Mouse (Mus musculus) spleen, adult 18-20 months (tissue): ENCODE data around the gene Chchd6.
A peak's percentile ranks its signal among the peaks of the same experiment; 100 is the strongest.

Source experiments
- DNase-seq, 2 experiments: peaks; one replicate each; pipeline ENCODE4 v3.0.0; 2022; ENCODE audit warnings: mixed read lengths in 2 of 2

Chchd6 gene

GRCm38 (mm10) chr6:89353101-89353500 lies 242.4 kb downstream of the Chchd6 start:
- no peak for DNase-seq

GRCm38 (mm10) chr6:89351441-89352137 lies 243.9 kb downstream of the Chchd6 start:
- no peak for DNase-seq

GRCm38 (mm10) chr6:89350520-89350919 lies 244.9 kb downstream of the Chchd6 start:
- no peak for DNase-seq

GRCm38 (mm10) chr6:89350037-89350515 lies 245.4 kb downstream of the Chchd6 start:
- DNase-seq = no peak

GRCm38 (mm10) chr6:89348363-89348762 lies 247.1 kb downstream of the Chchd6 start:
- DNase-seq = no peak

- no peak for DNase-seq
Measured at GRCm38 (mm10) chr6:89347792-89348191, 247.7 kb downstream of the Chchd6 start.

- no peak for DNase-seq
Measured at GRCm38 (mm10) chr6:89345855-89346254, 249.6 kb downstream of the Chchd6 start.

- DNase-seq = no peak
Measured at GRCm38 (mm10) chr6:89345486-89345785, 250.0 kb downstream of the Chchd6 start.

- DNase-seq = peak; percentile 40 to 49
Measured at GRCm38 (mm10) chr6:89344613-89345485, 250.6 kb downstream of the Chchd6 start.

- DNase-seq = no peak
Measured at GRCm38 (mm10) chr6:89341981-89342380, 253.5 kb downstream of the Chchd6 start.

GRCm38 (mm10) chr6:89339447-89339846 lies 256.0 kb downstream of the Chchd6 start:
- DNase-seq = no peak

- no peak for DNase-seq
Measured at GRCm38 (mm10) chr6:89338733-89339132, 256.7 kb downstream of the Chchd6 start.

- DNase-seq = no peak
Measured at GRCm38 (mm10) chr6:89337574-89337973, 257.9 kb downstream of the Chchd6 start.

GRCm38 (mm10) chr6:89333964-89334702 lies 261.3 kb downstream of the Chchd6 start:
- DNase-seq = no peak
